Mouse (Mus musculus): Measurements from ENCODE around the gene Atxn1. TPM values are rescaled to one million over a fixed set of nuclear protein-coding genes. Genes with fewer than 3 reads are reported as not detected.

Gene Atxn1
- polyA plus RNA-seq, 1 experiment = not detected

DNA sequence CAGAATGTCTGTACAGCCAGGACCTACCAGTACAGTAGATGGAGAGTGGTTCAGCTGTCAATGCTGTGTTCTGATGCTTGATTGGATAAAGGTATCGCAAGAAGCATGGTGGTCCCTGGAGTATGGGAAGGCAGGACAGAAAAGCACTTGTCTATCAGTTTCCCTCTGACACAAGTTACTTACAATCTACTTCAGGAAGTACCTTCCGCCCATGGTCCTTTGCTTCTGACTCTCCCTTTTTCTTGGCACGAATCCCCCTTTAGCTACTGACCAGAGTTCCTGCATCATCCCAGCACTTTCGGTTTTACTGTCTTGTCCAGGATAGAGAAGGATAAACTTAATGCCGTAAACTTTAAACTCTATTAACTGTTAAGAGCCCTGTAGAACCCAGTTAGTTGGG is 283.6 kb downstream of the Atxn1 start:
- TF ChIP-seq CTCF (IDR thresholded peaks at IDR 0.05; ENCODE audit: insufficient read depth, low read depth, low read length) (no peak), POLR2A (IDR thresholded peaks at IDR 0.05; ENCODE audit: insufficient read depth, low read depth, low read length) (no peak)
- 89% methylated on average over 5 of the region's 5 CpGs for WGBS
- H3K27ac ChIP-seq (ENCODE audit: insufficient read depth, low read depth, low read length) = no peak overlapping the region
- H3K4me3 ChIP-seq (ENCODE audit: insufficient read depth, low read depth, low read length) = no peak overlapping the region
- peaks cover 10% of the 10 kb centered on the region for H3K4me1 ChIP-seq (ENCODE audit: control insufficient read depth, insufficient read depth, low read length)

DNA sequence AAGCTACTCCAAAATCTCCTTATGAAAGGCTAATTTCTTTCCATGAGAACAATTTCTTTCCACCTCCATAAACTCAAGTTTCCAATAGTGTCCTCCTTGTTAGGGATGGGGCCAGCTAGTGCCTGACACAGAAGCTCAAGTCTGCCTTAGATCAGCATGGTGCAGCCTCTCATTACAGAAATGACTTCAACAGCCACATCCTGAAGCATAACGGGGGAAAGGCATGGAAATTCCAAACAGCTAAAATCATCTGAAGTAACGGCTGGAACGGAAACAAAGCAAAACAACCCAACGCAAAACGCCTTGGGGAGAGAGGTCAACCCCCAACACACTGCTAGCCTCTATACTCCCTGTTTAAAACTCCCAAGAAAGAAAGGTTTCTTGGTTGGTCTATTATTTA is 284.2 kb downstream of the Atxn1 start:
- peaks cover 10% of the 10 kb centered on the region for H3K4me1 ChIP-seq (ENCODE audit: control insufficient read depth, insufficient read depth, low read length)
- H3K4me3 ChIP-seq (ENCODE audit: insufficient read depth, low read depth, low read length) = no peak overlapping the region
- TF ChIP-seq CTCF (IDR thresholded peaks at IDR 0.05; ENCODE audit: insufficient read depth, low read depth, low read length) (no peak), POLR2A (IDR thresholded peaks at IDR 0.05; ENCODE audit: insufficient read depth, low read depth, low read length) (no peak)
- WGBS = 70% methylated on average over 5 of the region's 5 CpGs
- H3K27ac ChIP-seq (ENCODE audit: insufficient read depth, low read depth, low read length) = no peak overlapping the region

DNA sequence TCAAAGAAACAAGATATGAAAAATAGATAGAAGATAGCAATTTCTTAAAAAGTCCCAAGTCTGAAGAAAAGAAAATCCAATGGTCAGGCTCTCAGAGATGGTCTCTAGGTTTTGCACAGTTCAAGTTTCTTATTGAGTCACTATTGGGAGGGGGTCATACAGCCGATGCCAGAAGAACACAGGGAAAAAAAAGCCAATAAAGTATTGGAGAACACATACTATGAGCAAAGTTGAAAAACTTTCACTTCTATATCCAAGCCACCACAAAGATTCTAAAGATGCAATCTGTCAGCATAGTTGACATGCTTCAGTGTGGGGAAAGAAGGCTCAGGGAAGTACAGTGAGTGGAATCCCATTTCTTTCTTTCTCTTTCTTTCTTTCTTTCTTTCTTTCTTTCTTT is 285.7 kb downstream of the Atxn1 start:
- no peak overlapping the region for H3K4me3 ChIP-seq (ENCODE audit: insufficient read depth, low read depth, low read length)

DNA sequence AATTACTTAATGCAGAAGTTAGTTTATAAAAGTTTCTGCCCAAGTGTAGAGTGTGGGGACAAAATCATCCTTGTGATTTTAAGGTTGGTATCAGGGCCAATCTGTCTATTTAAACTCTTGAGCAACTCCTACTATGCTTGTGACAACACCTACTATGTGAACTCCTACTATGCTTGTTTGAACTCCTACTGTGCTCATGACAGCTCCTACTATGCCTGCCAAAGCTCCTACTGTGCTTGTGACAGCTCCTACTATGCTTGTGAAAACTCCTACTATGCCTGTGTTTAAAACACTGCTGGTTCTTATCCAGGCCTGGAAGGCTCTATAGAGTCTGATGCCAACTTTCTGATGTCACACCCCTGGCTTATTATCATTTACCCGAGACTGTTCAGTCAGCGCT is 292.2 kb downstream of the Atxn1 start:
- H3K4me3 ChIP-seq (ENCODE audit: insufficient read depth, low read depth, low read length) = no peak overlapping the region
- no peak overlapping the region for H3K27ac ChIP-seq (ENCODE audit: insufficient read depth, low read depth, low read length)
- TF ChIP-seq CTCF (IDR thresholded peaks at IDR 0.05; ENCODE audit: insufficient read depth, low read depth, low read length) (no peak), POLR2A (IDR thresholded peaks at IDR 0.05; ENCODE audit: insufficient read depth, low read depth, low read length) (no peak)
- WGBS = 67% methylated on average over 2 of the region's 2 CpGs
- H3K4me1 ChIP-seq (ENCODE audit: control insufficient read depth, insufficient read depth, low read length) = peaks cover 7% of the 10 kb centered on the region; the same call in 1 of the 2 replicates

More for the DNA sequence above, 285.7 kb downstream of the Atxn1 start:
- Histone ChIP-seq H3K27ac (ENCODE audit: insufficient read depth, low read depth, low read length) (no peak overlapping the region), H3K4me1 (ENCODE audit: control insufficient read depth, insufficient read depth, low read length) (peaks cover 7% of the 10 kb centered on the region; the same call in 1 of the 2 replicates)
- no peak for TF ChIP-seq POLR2A (IDR thresholded peaks at IDR 0.05; ENCODE audit: insufficient read depth, low read depth, low read length)
- no peak for TF ChIP-seq CTCF (IDR thresholded peaks at IDR 0.05; ENCODE audit: insufficient read depth, low read depth, low read length)
- 89% methylated on average over 1 of the region's 1 CpGs for WGBS

DNA sequence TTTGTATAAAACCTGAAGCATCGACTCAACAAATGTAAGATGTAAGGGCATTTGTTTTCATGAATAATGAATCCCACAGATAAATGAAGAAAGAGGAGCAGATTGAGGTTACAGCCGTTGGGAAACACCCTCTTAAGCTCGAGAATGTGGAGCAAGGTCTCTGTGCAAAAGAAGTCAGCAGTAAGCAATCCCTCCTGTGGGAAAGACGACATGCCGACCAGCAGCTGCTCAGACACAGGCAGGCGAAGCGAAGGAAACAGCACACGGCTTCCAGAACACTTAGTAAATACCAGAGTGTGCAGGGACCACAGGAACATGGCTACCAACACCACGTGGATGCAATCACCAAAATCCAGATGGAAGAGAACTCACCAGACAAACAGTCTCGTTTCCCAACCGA is 294.8 kb downstream of the Atxn1 start:
- no peak for TF ChIP-seq CTCF (IDR thresholded peaks at IDR 0.05; ENCODE audit: insufficient read depth, low read depth, low read length)
- TF ChIP-seq POLR2A (IDR thresholded peaks at IDR 0.05; ENCODE audit: insufficient read depth, low read depth, low read length) = no peak
- WGBS = 76% methylated on average over 11 of the region's 11 CpGs

DNA sequence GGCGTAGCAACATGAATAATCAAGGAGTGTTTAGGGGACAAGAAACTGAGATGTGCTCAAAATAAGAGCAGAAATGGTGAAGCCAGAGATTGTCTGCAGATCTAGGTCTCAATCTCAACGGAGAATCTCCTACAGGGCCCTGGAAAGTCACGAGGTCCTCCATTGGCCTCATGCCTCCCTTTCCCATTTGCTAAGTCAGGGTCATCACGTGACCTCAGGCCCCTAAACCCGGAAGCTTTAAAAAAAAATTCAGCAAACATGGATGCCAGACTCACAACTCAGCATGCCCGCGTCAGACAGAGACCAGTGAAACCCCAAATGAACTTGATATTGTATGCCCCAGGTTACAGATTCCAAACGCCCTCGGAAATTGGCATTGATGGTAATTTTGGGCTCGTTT is 302.0 kb downstream of the Atxn1 start:
- TF ChIP-seq CTCF (IDR thresholded peaks at IDR 0.05; ENCODE audit: insufficient read depth, low read depth, low read length) = no peak
- H3K27ac ChIP-seq (ENCODE audit: insufficient read depth, low read depth, low read length) = no peak overlapping the region
- no peaks in the 10 kb centered on the region; the same call in none of the 2 replicates for H3K4me1 ChIP-seq (ENCODE audit: control insufficient read depth, insufficient read depth, low read length)
- 92% methylated on average over 10 of the region's 10 CpGs for WGBS
- no peak overlapping the region for H3K4me3 ChIP-seq (ENCODE audit: insufficient read depth, low read depth, low read length)

More for the DNA sequence above, 294.8 kb downstream of the Atxn1 start:
- H3K4me1 ChIP-seq (ENCODE audit: control insufficient read depth, insufficient read depth, low read length) = no peaks in the 10 kb centered on the region; the same call in 1 of the 2 replicates
- no peak overlapping the region for H3K27ac ChIP-seq (ENCODE audit: insufficient read depth, low read depth, low read length)
- no peak overlapping the region for H3K4me3 ChIP-seq (ENCODE audit: insufficient read depth, low read depth, low read length)

DNA sequence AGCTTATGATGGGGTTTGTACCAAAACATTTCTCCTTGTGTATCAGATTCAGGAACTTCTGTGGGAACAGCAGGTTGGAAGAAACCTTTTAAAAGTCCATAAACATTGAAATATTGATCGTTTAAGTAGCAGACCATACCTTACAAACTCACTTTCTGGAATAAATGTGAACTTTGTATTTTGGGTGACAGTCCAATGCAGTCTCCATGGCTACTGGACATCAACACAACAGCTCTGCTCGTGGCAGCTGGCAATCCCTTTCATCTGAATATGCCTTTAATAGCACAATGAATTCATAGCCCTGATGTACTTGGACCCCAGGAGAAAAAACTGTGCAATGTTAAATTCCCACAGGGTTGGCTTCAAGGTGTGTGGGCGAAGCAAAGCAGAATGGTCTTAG is 302.6 kb downstream of the Atxn1 start:
- no peak overlapping the region for H3K4me3 ChIP-seq (ENCODE audit: insufficient read depth, low read depth, low read length)
- no peaks in the 10 kb centered on the region; the same call in none of the 2 replicates for H3K4me1 ChIP-seq (ENCODE audit: control insufficient read depth, insufficient read depth, low read length)
- H3K27ac ChIP-seq (ENCODE audit: insufficient read depth, low read depth, low read length) = no peak overlapping the region
- TF ChIP-seq CTCF (IDR thresholded peaks at IDR 0.05; ENCODE audit: insufficient read depth, low read depth, low read length) = no peak
- no peak for TF ChIP-seq POLR2A (IDR thresholded peaks at IDR 0.05; ENCODE audit: insufficient read depth, low read depth, low read length)
- 66% methylated on average over 3 of the region's 3 CpGs for WGBS

DNA sequence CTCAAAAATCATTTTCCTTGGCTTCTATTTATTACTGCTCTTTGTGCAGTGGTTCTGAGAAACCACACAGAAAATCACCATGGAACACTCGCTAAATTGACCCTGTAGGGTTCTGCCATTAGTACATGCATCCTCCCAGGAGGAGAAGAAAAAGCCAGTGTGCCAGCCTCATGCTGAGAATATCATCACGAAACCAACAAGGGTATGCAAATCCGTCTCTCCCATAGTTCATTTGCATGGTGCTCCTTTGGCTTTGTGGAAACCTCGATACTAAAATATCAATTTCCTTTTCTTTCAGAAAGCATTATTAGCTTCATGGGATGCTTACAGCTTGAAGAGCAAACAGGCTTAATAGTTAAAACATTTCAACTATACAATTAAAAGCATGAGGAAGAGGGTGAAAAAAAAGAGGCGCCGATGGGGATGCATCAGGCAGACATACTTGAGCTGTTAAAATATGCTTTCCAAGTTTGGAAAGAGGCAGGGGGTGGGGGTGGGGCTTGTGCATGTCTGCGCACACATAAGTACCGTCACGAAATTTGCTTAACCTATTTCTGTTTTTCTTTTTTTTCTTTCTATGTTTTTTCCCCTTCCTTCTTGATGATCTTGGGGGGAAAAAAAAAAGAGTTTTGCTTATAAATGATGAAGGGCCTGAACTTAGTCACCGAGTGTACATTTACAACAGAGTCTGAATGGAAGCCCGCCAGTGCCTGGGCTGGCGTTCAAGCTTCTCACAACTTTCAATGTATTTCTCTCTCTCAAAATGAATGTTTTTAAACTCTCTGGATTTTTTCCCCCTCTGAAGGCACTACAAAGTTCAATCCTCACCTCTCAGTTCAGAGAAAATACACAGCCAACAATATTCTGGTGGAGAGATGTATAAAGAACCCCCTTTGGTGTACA is 303.3 kb downstream of the Atxn1 start:
- no peaks in the 10 kb centered on the region; the same call in none of the 2 replicates for H3K4me1 ChIP-seq (ENCODE audit: control insufficient read depth, insufficient read depth, low read length)
- TF ChIP-seq POLR2A (IDR thresholded peaks at IDR 0.05; ENCODE audit: insufficient read depth, low read depth, low read length) = no peak
- TF ChIP-seq CTCF (IDR thresholded peaks at IDR 0.05; ENCODE audit: insufficient read depth, low read depth, low read length) = no peak
- WGBS = 38% methylated on average over 12 of the region's 12 CpGs
- no peak overlapping the region for H3K4me3 ChIP-seq (ENCODE audit: insufficient read depth, low read depth, low read length)
- H3K27ac ChIP-seq (ENCODE audit: insufficient read depth, low read depth, low read length) = no peak overlapping the region

DNA sequence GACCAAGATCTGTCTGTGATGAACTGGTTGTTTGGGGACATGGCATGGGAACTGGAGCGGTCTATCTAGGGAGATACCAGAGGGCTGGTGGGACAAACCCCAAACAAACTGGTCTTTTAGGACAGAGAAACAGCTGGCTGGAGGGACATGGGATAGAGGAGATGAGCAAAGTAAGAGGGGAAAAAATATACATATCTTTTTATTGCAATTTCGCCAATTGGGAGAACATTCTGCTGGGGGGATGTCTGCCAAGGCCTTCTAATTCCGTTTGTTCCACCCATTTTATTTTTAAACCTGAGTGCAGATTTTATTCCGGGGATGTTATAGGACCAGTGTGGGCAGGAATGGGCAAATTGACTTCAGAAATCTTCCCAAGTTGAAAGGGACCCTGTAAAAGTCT is 305.0 kb downstream of the Atxn1 start:
- Histone ChIP-seq H3K27ac (ENCODE audit: insufficient read depth, low read depth, low read length) (no peak overlapping the region), H3K4me1 (ENCODE audit: control insufficient read depth, insufficient read depth, low read length) (no peaks in the 10 kb centered on the region; the same call in none of the 2 replicates), H3K4me3 (ENCODE audit: insufficient read depth, low read depth, low read length) (no peak overlapping the region)
- 53% methylated on average over 4 of the region's 4 CpGs for WGBS
- no peak for TF ChIP-seq CTCF (IDR thresholded peaks at IDR 0.05; ENCODE audit: insufficient read depth, low read depth, low read length)
- TF ChIP-seq POLR2A (IDR thresholded peaks at IDR 0.05; ENCODE audit: insufficient read depth, low read depth, low read length) = no peak

Data from olfactory bulb, adult 2 months (tissue).